Mouse (Mus musculus) liver, adult 2 months (tissue): ENCODE results near the gene Glod4. TPM values are rescaled to one million over a fixed set of nuclear protein-coding genes. Genes with fewer than 3 reads are reported as not detected.

Source experiments
- DNase-seq: peaks from one replicate; pipeline ENCODE4 v3.0.0-alpha.2; 2011; ENCODE audit warnings: low read depth, low spot score; ENCODE audit errors: extremely low read depth
- H3K27ac ChIP-seq: fragments of 200-500 bp; replicated peaks from 2 replicates; pipeline ENCODE4 v1.5.1; 2012; ENCODE audit warnings: low read depth, mild to moderate bottlenecking, control low read depth, inconsistent platforms, low read length; ENCODE audit not compliant: insufficient read depth
- H3K27me3 ChIP-seq: fragments of 200-500 bp; 2 replicates; pipeline ENCODE4 v1.6.1; 2012; ENCODE audit warnings: mild to moderate bottlenecking, moderate library complexity, low read length, inconsistent platforms; ENCODE audit not compliant: control insufficient read depth, insufficient read depth
- H3K36me3 ChIP-seq: fragments of 200-500 bp; 2 replicates; pipeline ENCODE4 v1.6.1; 2012; ENCODE audit warnings: low read length, inconsistent platforms; ENCODE audit not compliant: control insufficient read depth, insufficient read depth
- H3K4me1 ChIP-seq: fragments of 200-500 bp; 2 replicates; pipeline ENCODE4 v1.6.1; 2011; ENCODE audit warnings: low read length; ENCODE audit not compliant: control insufficient read depth, insufficient read depth
- H3K4me3 ChIP-seq: fragments of 200-500 bp; 2 replicates; pipeline ENCODE4 v1.5.1; 2011; ENCODE audit warnings: low read depth, mild to moderate bottlenecking, control low read depth, low read length, moderate library complexity; ENCODE audit not compliant: insufficient read depth
- H3K79me2 ChIP-seq: fragments of 200-500 bp; 2 replicates; pipeline ENCODE4 v1.6.1; 2012; ENCODE audit warnings: inconsistent platforms, mild to moderate bottlenecking, low read length, moderate library complexity; ENCODE audit not compliant: control insufficient read depth, insufficient read depth
- H3K9ac ChIP-seq: fragments of 200-500 bp; 2 replicates; pipeline ENCODE4 v1.6.1; 2012; ENCODE audit warnings: low read depth, mild to moderate bottlenecking, control low read depth, inconsistent platforms, low read length
- CTCF ChIP-seq: fragments of 200-500 bp; IDR thresholded peaks from 2 replicates; pipeline ENCODE4 v1.5.1; 2011; ENCODE audit warnings: low read depth, low read length, control low read depth
- POLR2A ChIP-seq: fragments of 200-500 bp; IDR thresholded peaks from 2 replicates; pipeline ENCODE4 v1.6.1; 2011; ENCODE audit warnings: low read length, control low read depth; ENCODE audit not compliant: insufficient read depth; ENCODE audit errors: extremely low read depth
- WGBS: fragments of 180-500 bp; shearing (Covaris S2); methylation state at CpG from one replicate; pipeline ENCODE4 v1.1.7; 2018; 5-methylcytosine and 5-hydroxymethylcytosine counted together
- polyA plus RNA-seq: library from polyadenylated mRNA; depleted of rRNA; stranded (reverse); fragments of >200 nt; gene quantifications from 2 replicates; pipeline ENCODE4 v1.2.3, GENCODE M21; 2012
- total RNA-seq: library from RNA; depleted of rRNA; stranded (reverse); fragments of >200 nt; gene quantifications from 2 replicates; pipeline ENCODE4 v1.2.3, GENCODE M21; 2014

Gene Glod4
- total and polyA plus RNA-seq, 2 experiments, result 9.8 to 56.1 TPM

DNA sequence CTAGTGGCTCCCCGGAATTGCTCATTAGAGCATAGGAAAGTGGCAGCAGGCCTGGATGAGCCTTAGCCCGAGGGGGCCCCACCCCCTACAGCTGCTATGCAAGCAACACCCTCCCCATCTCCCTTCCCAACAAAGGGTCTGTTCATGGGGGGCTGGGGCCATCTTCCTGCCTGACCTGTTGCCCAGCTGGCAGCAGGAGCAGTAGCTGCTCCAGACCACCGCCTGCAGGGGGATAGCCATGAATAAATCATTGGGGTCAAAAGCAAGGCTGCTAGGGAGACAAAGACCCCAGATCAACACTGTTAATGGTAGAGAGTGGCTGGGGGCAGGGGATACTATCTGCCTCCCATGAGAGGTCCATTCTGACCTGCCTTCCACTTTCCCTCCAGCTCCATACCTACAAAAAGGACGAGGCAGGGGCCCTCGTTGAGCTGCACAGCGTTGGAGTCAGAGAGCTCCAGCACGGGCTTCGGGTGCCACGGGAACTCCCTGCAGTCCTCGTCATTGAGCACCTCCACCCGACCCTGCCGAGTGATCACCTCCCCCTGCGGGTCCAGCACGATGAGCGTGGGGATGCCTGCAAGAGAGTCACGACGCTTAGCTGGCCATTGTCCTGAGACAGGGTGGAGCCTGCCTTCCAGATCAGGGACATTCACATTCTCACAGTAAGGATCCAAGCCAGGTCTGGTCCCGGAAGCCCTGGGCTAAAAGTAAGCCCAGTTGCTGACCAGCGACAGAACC, 19.3 kb upstream of the Glod4 start:
- no peak for DNase-seq
- TF ChIP-seq POLR2A (no peak), CTCF (no peak)
- Histone ChIP-seq H3K9ac (no peak overlapping the region), H3K27me3 (no peaks in the 10 kb centered on the region), H3K36me3 (no peaks in the 10 kb centered on the region), H3K27ac (no peak overlapping the region), H3K4me3 (no peak overlapping the region), H3K79me2 (no peaks in the 10 kb centered on the region), H3K4me1 (no peaks in the 10 kb centered on the region)
- WGBS, result 44% methylated on average over 19 of the region's 19 CpGs

DNA sequence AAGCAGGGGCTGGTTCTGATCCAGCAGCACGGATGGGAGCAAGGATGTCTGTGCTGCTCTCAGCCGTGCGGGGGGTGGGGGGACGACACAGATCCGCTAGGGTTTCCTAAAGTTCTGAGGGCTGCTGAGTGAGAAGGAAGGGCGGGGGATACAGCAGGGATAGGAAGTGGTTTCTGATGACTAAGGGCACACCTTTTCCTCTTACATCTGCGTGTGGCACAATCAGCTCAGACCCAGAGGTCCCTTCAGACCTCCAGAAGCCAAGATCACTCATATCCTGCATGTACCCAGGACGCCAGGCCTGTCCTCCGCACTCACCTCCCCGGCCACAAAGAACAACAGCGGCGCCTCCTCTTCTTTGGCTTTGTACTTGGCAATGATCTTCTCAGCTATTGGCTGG, 17.7 kb upstream of the Glod4 start:
- Histone ChIP-seq H3K27ac (no peak overlapping the region), H3K36me3 (no peaks in the 10 kb centered on the region), H3K79me2 (no peaks in the 10 kb centered on the region), H3K4me3 (no peak overlapping the region), H3K9ac (no peak overlapping the region), H3K27me3 (no peaks in the 10 kb centered on the region), H3K4me1 (no peaks in the 10 kb centered on the region)
- no peak for TF ChIP-seq CTCF
- no peak for TF ChIP-seq POLR2A
- 74% methylated on average over 12 of the region's 12 CpGs for WGBS
- no peak for DNase-seq

DNA sequence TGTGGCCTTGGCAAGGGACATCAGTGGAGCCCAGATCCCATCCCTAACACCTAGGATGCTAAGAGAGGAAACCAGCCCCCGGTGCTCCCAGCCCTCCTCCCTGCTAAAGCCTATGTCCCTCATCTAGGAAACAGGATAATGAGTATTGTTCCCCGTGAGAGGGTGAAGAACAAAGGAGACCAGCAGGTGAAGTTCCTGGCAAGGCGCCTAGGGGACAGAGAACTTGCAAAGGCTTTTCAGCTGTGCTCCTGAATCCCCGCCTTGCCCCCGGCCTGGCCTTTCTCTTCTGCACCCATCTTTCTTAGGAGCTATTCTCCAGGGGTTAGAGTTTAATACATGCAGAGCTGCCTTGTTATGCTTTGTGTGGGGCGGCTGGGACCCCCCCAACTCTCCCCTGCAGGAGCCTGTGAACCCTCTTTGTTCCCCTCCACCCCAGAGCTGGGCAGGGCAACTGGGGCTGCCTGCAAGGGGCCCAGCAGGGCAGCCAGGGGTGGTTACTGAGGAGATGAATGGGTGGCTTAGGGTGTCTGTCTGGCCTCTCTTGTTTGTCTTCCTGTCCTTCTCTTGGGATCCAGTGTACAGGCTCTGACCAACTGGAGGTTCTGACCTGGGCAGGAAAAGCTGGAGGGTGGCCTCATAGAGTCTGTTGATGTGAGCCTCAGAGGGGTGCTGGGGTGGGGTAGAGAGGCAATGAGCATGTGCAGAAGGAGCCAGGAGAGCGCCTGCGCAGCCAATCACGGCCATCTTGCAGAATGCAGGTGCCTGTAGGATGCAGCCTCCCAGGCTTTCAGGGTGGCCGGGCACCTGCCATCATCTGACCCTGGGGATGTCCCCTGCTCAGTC, 16.9 kb upstream of the Glod4 start:
- Histone ChIP-seq H3K36me3 (no peaks in the 10 kb centered on the region), H3K79me2 (no peaks in the 10 kb centered on the region), H3K27me3 (no peaks in the 10 kb centered on the region), H3K4me3 (no peak overlapping the region), H3K27ac (no peak overlapping the region), H3K4me1 (no peaks in the 10 kb centered on the region), H3K9ac (no peak overlapping the region)
- 78% methylated on average over 10 of the region's 10 CpGs for WGBS
- TF ChIP-seq CTCF, result no peak
- no peak for TF ChIP-seq POLR2A
- no peak for DNase-seq

DNA sequence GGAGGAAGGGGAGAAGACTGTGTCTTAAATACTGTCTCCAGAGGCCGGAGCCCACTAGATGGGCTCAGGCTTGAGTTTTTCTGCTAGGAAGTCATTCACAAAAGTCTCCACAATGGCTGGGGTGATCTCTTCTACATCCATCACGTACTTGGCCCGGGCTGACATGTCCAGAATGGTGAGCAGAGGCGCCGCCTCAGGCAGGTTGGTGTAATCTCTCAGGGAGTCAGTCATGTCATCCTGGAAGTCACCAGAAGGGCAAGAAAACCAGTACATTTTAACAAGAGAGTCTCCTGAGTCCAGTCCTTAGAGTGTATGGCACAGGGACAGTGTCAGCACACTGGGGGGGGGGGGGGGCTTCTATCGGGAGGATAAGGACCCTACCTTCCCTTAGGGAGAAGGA, 15.0 kb upstream of the Glod4 start:
- Histone ChIP-seq H3K4me1 (no peaks in the 10 kb centered on the region), H3K27me3 (no peaks in the 10 kb centered on the region), H3K4me3 (no peak overlapping the region), H3K9ac (no peak overlapping the region), H3K27ac (no peak overlapping the region), H3K79me2 (no peaks in the 10 kb centered on the region), H3K36me3 (no peaks in the 10 kb centered on the region)
- WGBS, result 83% methylated on average over 6 of the region's 6 CpGs
- TF ChIP-seq POLR2A (no peak), CTCF (no peak)
- DNase-seq, result no peak

DNA sequence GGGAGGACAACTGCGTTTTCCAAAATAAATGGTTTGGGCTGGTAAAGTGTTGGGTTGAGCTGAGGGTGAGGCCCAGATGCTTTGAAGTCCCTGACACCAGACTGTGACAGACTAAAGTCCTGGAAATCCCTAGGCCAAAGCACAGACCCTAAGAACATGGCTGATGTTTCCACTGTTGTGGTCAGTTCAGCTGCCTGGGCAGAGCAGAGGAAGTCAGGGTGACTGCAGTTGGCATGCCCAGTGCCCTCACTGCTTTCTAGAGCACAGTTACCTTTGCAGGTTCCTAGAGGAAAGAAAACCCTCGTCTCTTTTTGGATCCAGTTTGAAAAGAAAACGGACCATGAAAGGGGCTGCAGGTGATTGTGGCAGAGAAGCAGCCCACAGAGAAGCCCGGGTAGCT, 13.9 kb upstream of the Glod4 start:
- Histone ChIP-seq H3K4me3 (no peak overlapping the region), H3K36me3 (no peaks in the 10 kb centered on the region), H3K4me1 (no peaks in the 10 kb centered on the region), H3K27ac (no peak overlapping the region), H3K9ac (no peak overlapping the region), H3K27me3 (no peaks in the 10 kb centered on the region), H3K79me2 (no peaks in the 10 kb centered on the region)
- WGBS, result 85% methylated on average over 4 of the region's 4 CpGs
- TF ChIP-seq CTCF (no peak), POLR2A (no peak)
- DNase-seq, result no peak

DNA sequence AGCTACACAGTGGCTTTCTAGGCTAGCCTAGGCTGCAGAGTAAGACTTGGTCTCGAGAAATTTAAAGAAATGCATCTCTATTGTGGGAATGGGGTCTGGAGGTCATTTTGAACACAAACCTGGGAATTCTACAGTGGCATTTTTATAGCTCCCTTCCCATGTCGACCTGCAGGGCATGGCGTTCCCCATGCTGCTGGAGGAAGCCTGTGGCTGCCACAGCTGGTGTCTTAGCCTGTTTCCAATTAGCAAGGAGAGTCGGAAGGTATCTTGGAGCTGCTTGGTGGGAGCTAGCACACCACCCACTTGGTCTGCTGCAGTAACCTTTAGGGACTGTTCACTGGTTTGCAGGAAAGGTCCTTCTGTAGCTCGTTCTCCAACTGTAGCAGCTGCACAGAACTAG, 12.6 kb upstream of the Glod4 start:
- WGBS, result 70% methylated on average over 5 of the region's 5 CpGs
- no peak overlapping the region for H3K9ac ChIP-seq
- no peak for DNase-seq
- no peak overlapping the region for H3K4me3 ChIP-seq
- no peaks in the 10 kb centered on the region for H3K4me1 ChIP-seq
- TF ChIP-seq POLR2A, result no peak
- TF ChIP-seq CTCF, result no peak
- no peaks in the 10 kb centered on the region for H3K27me3 ChIP-seq
- H3K36me3 ChIP-seq, result no peaks in the 10 kb centered on the region
- no peaks in the 10 kb centered on the region for H3K79me2 ChIP-seq
- H3K27ac ChIP-seq, result no peak overlapping the region
